Mouse (Mus musculus) kidney, adult 2 months (tissue): ENCODE results near the gene Grin2b.

Experiments used
- CTCF ChIP-seq: fragments of 200-500 bp; conservative IDR thresholded peaks from 2 replicates; pipeline ENCODE4 v1.5.1; 2011; ENCODE audit warnings: low read depth, mild to moderate bottlenecking, control low read depth, low read length, moderate library complexity, mixed read lengths; ENCODE audit not compliant: insufficient read depth, insufficient read length
- POLR2A ChIP-seq: fragments of 200-500 bp; IDR thresholded peaks from one replicate; pipeline ENCODE4 v1.6.1; 2011; ENCODE audit warnings: low read depth, low read length, control low read depth

DNA sequence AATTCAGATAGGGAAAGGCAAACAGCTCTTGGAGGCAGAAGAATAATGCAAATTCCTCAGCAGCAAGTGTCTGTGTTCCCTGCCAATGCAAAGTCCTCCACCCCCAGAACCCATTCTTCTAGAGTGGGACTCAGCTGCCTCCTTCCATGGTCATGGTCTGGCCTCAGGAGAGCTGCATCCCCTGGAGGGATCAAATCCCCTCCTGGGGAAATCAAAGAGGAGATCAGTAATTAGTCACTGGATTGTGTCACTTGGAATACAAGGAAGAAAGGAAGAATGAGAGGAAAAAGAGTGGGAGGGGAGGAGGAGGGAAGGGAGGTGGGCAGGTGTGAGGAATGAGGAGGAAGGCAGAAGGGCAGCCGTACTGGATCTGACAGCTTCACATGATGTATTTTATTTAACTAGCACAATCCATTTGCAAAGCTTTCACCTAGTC is 278.5 kb downstream of the Grin2b start:
- no peak for TF ChIP-seq POLR2A
- no peak for TF ChIP-seq CTCF
